Mouse (Mus musculus): ENCODE data around the gene Xxylt1.

The Xxylt1 gene

DNA sequence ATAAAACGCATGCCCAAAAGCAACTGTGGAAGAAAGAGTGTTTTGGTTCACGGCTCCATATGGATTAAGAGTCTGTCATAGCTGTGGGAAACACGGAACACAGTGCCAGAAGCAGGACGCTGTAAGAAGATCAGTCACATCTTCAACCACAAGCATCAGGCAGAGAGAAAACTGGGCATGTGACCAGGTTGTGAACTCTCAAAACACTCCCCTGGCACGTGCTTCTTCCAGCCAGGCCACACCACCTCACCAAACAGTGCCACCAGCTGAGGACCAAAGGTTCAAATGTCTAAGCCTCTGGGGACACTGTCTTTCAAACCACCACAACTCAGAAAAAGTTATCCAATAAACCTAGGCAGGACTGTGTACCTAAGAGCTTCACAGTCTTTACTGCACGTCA, 93.0 kb downstream of the Xxylt1 start:
- no peak for DNase-seq (ENCODE audit: low spot score)

DNA sequence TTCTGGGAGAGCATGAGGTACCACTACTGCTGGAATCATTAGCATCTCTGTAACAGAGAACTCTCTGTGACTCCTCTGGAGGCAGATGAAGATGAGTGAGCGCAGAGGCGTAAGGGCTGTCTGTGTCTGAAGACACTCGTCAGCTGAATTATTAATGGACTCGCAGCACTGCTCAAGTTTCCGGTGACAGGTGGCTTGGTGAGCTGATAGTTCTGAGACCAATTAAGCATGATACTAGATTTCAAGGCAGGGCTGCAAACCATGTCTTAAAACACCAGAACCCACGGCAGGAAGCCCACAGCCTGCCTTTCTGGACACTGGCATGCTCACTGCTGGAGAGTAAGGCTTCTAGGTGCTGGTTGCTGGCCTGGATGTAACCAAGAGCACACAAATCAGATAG, 93.5 kb downstream of the Xxylt1 start:
- DNase-seq (ENCODE audit: low spot score), result no peak

DNA sequence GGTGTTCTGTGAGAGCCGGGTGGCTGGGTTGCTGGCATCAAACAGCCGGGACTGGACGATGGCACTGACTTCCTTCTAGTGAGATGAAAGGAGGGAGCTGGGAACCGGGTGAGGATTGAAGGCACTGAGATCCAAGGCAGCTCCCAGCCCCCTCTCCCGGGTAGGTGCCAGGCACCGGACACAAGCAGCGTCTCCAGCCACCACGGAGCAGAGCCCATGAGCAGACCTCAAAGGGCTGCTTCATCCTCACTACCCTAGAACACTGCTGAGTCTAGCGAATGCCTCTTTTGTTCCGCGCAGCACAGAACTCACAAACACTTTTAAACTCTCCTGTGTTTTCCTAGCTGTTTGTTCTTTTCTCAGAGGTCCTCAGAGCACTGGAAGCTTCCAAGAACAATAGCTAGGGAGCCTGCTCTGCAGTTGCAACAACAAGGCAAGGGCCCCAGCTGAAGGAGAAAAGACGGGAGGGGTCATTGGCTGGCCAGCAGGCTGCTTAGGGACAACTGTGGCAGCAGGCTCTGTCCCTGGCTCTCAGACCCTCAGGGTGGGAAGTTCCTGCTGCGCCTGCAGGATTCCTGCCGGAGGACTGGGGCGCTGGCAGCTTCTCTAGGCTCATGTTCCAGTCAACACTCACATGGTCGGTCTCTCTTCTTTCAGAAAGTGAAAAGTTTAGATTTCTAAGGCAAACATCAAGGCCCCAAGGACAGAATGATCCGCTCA, 96.2 kb downstream of the Xxylt1 start:
- no peak for DNase-seq (ENCODE audit: low spot score)

DNA sequence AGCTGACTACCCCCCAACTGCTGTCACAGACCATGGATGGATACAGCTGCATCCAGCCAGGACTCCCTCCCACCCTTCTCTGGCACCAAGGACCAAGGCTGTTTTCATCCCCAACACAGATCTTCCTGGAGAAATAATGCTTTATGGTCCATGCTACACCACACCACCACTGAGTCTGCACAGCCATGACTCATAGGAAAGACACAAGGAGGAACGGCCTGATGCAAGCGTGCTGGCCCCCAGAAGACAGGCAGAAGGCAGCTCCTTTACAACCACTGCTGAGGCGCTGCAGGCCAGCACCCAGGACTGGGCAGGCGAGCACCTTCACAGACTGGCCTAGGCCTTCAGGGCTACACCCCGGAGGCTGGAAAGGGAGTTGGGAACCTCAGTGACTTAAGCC, 97.1 kb downstream of the Xxylt1 start:
- DNase-seq (ENCODE audit: low spot score), result no peak

DNA sequence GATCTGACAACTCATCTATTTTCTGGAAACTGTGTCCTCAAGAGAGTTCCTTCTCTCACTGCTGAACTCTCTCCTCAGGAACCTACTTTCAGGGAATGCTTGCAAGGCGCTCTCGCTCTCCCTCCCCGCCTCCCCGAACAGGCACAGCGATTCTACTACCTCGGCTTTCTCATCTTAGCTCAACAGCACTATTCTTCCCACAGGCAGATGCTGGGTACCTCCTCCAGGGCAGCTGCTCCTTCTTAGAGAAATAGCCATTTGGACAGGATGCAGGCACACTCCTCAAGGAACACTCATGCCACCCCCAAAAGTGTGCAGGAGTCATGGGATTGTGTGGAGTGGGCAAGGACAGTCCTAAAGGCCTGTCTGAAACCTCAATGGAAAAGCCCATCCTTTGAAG, 97.5 kb downstream of the Xxylt1 start:
- peak; percentile 66 for DNase-seq (ENCODE audit: low spot score)

DNA sequence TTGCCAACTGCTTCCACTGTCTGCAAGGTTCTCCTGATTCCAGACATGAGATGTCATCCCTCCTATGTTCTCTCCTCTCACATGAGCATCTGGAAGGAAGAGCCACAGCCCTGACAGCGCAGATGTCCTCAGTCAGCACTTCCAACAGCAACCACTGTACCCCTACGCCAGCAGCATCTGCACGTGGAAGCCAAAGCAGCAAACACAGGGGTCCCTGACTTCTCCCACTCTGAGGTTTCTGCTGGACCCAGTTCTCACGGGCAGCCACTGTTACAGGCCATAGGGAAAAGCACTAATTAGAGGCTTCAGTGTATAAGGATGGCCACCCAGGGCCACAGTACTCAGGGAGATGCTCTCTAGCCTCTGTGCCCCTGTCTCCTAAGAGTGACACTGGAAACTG, 98.0 kb downstream of the Xxylt1 start:
- DNase-seq (ENCODE audit: low spot score), result no peak

DNA sequence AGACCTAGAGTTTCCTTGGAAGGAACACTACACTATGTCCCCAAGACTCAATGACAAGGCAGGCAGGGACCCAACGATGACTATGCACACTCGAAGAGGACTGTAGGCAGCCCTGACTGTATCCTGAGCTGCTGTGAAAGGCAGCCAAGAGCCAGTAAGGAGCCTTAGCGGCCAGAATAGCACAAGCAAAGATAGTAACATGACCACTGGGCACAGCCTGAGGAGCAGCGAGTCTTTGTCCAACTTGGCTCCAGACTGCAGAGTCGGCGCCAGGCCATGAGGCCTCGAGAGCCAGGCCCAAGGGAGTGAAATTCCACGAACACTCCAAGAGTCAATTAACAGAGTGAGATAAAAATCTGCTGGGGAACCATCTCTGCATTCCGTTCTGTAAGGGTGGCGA, 99.9 kb downstream of the Xxylt1 start:
- no peak for DNase-seq (ENCODE audit: low spot score)

DNA sequence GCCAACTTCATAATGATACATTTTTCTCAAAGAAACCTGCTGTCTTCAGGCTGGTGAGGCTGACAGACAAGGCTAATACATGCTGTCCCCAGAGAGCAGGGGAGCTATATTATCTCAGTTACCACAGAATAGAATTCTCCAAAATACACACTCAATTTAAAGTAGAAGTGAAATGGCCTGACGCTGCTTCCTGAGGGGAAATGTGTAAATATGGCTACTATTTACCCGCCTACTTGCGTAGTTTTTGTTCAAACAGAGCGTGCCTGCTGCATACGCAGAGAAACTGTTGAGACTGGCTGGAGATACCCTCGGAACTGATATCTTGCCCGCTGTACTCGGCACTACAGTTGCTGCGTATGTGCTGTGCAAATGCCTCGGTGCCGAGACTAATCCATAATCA, 101.3 kb downstream of the Xxylt1 start:
- no peak for DNase-seq (ENCODE audit: low spot score)

DNA sequence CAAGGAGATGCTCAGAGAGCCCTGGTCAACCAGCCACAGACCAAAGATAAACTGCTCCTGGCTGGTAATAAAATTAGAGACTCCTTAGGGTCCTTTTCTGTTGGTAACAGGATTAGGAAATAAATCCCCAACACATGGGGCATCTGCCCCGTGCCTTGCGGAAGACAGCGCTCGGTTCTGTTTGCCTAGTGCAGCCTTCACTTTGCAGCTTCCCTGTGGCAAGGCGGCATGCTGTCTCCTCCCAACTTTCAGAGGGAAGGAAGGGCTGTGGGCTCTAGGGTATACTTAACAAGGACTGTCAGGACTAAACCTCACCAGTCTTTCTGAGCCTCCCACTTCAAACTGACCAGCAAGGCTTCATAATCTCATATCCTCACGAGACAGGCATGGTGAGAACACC, 103.5 kb downstream of the Xxylt1 start:
- no peak for DNase-seq (ENCODE audit: low spot score)

DNA sequence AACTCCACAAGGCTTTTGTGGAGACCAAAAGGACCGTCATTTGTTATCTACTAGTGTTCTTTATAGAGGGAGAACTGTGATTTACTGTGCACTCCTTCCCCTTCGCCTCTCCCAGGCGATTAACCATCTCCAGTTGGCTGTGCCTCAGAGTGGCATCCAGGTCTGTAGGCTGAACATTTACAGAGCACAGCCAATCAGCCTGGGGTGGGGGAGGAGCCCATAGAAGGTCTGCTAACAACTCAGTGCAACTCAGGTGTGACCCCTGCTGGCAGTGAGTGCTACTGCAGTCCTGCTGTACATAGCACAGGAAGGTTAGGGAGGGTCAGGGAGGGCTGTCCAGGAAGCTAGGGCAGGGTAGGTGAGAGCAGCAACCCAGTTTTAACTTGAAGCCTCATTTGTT, 104.0 kb downstream of the Xxylt1 start:
- DNase-seq (ENCODE audit: low spot score), result peak; percentile 93

DNA sequence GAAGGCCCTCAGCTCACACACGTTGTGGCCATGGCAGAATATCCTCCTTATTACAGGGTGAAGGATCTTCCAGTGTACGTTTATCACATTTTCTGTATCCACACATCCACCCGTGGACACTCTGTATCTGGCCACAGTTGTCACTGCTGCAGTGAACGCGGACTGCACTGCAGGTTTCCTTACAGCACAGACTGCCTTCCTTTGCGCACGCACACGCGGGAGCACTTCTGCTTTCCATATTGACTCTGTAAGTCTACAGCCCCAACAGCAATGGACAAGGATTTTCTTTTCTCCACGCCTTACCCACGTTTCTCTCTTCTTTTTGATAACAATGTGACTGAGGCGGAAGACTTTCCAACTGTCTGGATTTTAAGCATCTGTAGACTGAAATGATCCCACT, 106.7 kb downstream of the Xxylt1 start:
- DNase-seq (ENCODE audit: low spot score), result no peak

DNA sequence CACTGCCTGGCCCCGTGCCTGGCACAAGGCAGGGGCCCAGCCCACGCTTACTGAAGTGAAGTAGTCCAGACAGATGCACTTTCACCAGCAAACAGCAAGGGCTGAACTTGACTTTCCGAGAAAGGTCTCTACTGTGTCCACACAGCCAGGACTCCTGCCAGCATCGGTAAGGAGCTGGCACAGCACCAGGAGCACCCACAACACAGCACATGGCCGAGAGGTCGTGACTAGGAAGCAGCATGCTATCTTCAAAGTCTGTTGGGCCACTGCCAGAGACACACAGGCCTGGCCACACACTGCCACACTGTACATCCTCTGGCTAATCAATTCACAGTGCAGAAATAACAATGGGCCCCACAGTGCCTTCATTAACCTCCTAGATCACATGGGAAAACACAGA, 107.8 kb downstream of the Xxylt1 start:
- DNase-seq (ENCODE audit: low spot score), result no peak

DNA sequence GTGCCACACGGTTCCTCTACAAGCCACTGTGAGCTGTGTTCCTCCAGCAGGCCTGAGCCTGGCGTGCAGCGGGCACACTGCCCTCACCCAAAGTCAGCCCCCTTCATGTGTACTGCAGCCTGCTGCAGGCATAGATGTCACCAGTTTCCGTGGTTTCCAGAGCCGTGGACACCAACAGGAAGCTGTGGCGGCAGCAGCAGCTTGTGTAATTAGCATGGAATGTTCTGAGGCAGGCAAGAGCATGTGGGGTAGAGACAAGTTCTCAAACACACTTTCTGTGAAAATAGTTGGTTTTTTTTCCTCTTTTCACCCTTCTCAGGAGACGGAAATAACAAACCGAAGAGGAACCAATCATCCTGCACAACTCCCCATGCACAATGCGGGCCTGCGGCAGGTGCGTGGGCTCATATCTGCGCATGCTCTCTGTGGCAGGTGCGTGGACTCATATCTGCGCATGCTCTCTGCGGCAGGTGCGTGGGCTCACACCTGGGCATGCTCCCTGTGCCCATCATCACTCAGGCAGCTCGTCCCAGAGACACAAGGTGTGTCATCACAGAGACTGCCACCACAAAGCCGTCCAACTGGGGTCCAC, 109.2 kb downstream of the Xxylt1 start:
- no peak for DNase-seq (ENCODE audit: low spot score)

DNA sequence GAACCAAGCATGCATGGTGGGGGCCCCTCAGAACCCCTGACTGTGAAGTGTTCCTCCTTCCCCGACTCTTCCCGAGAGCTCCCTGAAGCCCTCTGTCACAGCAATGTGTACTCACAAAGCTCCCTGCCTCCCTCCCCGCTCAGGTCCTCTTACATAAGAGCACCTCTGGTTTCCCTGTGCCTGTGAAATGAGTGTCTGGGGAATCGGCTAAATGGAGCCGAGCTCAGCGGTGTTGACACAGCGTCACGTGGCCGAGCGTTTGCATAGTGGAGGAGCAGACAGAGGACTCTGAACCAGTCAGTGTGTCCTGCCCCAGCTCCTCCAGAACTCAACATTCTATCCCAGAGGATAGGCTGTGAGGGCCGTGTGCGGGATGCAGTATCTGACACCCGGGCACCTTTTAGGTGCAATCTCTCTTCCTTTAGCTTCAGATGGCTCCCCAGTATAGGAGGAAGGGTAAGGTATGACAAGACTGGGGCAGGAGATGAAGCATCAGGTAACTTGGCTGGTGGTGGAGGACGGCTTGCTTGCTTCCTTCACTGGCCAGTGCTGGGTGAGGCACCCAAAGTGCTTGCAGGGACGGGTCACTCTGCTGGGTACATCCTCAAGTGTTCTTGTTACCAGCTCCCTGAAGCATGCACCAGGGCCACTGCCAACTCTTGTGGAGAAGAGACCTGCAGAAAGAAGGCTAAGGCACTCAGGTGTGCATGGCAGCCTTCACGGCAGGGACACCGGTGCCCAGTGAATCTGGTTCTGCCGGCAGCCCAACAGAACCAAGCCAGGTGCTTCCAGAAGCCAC, 111.8 kb downstream of the Xxylt1 start:
- no peak for DNase-seq (ENCODE audit: low spot score)

DNA sequence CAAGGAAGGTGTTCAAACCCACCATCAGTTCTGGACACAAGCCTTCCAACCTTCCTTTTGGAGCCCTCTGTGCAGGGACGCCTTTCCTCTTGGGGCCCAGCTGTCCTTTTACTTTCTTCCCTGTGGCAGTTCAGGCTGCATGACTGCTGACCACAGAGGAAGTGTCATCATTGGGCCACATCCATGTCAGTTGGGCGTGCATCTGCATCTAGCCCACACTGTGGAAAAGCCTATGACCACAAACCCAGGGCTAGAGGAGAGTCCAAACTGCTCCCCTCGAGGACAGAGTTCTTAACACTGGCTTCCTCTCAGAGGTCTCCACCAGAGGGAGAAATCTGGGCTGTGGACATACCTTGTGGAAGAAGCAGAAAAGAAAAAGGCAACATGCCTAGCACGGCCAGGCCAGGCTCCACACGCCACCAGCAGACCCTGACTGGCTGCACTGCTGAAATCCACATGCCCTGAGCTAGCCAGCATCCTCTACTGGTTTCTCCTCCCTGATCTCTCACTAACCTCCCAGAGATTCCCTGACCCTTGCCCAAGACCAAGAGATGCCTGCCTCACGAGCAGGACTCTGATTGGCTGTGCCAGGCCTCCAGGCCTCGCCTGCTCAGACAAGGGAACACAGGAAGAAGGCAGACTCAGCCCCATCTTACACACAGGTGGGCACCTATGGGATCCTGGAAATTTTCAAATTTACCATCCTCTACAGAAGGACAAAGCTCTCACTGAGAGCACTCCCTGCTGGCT, 112.7 kb downstream of the Xxylt1 start:
- DNase-seq (ENCODE audit: low spot score), result no peak

DNA sequence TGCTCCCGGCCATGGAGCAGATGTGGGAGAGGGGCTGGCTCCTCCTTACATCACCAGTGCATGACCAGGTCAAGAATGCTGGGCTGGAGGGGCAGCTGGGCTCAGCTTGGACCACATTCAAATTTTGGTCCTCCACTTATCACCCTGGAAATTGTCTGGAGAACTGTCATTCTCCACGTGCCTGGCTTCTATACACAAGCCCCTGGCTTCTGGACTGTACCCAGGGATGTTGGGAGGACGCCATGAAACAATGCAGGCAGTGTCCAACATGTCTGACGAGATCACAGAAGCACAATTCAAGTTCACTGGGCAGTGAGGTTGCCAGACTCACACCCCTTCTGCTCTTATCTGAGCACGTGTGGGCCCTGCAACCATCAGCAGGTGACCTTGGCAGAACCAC, 114.5 kb downstream of the Xxylt1 start:
- no peak for DNase-seq (ENCODE audit: low spot score)

DNA sequence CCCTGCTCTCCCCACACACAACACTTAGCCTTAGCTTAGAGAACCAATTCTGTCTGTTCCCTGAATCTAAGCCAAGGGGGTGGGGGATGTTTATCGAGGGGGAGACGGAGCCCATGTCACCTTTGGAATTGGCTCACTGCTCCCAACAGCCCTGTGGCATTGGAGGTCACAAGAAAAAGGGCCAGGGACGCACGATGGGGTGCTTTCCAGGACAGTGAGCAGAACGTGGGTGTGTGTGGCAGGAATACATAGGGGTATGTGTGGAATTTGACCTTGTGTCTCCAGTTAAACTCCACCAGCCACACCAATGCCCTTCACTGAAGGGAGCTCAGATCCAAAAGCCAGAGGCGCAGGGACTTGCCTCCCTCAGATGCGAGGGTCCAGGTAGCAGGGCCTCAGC, 116.3 kb downstream of the Xxylt1 start:
- DNase-seq (ENCODE audit: low spot score), result no peak

DNA sequence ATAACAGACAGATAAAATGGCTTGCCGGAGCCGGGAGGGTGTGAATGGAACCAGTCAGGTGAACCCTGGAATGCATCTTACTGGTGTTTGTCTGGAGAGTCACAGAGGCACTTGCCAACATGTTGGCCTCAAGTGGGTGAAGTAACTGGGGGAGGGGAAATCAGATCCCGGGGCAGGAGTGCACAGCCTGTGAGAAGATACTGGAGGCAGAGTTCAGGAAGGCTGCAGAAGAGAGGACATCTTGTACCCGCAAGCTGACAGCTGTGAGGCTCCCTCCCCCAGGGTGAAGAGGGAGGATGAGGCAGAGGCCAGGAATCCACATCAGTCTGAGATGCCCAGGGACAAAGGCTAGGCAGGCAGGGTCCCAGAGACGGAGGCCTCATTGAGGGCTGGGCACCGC, 116.8 kb downstream of the Xxylt1 start:
- DNase-seq (ENCODE audit: low spot score), result no peak

DNA sequence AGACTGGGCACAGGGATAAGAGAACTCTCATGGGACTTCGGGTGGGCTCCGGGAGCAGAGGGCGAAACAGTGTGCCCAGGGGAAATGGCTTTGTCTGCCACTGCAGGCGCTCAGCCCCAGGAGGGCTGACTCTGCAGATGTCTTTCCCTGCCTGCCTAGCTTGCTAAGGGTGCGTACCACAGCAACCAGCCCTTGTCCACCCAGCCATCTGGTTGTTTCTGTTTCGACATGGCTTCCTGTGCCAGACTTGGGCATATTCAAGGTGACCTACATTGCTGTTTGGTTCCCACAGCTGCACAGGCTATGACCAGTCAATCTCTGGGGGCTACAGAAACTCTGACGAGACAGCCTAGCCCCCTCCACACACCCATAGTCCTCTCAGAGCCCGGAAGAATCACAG, 118.7 kb downstream of the Xxylt1 start:
- no peak for DNase-seq (ENCODE audit: low spot score)

DNA sequence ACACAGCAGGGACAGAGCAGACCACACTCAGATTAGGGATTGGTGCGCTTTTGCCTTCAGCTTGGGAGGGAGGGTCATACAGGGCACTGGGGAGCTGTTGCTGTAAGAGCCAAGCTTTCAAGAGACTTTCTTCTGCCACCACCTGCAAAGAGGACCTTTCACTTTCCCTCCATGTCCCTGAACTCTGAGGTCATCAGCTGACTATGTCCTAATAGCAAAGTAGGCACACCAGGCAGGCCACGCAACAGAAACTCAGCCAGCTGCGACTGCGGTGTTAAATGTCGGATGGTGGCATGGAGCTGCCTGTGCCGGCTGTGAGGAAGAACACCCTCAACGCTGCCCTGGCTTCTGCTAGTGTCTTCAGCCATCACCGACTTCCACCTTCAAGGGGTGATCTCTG, 120.1 kb downstream of the Xxylt1 start:
- DNase-seq (ENCODE audit: low spot score), result no peak

DNA sequence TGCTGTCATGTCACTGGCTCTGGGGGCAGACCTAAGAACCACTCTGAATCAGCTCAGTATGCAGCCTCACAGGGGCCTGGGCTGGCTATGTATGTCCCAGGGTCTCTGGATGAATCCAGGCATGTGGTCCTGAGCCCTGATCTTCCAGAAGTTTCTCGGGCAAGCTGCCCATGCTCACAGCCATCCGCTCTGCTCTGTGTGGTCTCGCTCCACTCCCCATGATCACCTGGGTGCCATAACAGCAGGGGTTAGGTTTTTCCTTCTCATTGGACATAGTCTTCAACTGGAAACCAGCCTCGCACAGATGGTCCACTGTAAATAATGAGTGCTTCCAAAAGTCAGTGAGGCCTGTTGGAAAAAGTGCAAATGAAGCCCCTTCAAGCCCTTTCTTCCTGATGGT, 121.0 kb downstream of the Xxylt1 start:
- DNase-seq (ENCODE audit: low spot score), result no peak

DNA sequence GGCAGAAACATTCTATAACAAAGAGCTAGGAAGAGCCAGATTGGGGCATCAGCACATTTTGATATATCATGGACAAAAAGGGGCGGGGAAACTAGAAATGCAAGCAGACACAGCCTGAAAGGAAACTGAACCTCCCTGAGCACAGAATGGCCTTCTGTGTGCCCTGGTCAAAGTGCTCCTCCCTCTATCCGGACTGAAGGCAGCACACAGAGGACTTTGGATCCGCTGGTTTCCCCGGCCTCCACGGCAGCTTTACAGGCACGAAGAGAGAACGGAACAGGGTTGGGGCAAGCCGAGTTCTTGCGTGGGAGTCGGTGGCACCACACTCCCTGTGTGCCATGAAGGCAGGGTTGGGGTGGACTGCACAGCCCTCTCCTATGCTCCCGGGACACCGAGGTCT, 121.5 kb downstream of the Xxylt1 start:
- no peak for DNase-seq (ENCODE audit: low spot score)

DNA sequence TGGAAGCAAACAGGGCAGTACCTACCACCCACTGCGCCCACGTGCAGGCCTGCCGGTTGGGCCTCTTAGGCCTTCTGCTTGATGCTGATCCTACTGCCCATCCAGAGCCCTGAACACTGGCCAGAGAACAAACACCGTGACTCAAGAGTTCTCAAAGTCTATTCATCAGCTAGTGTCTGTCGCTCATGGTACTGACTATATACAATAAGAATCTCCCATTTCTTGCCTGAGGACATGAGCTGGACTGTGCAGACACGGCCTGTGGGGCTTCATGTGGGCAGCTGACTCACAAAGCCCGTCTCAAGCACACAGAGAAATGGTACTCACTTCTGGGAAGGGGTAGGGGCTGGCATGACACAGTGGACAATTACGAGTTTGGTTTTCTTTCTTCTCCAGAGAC, 125.1 kb downstream of the Xxylt1 start:
- no peak for DNase-seq (ENCODE audit: low spot score)

Data from left cerebral cortex, adult 11 months (tissue).